Mouse (Mus musculus) Muller cell, postnatal 12 days (primary cell): ENCODE data around the gene AI854703.

Source experiments
- DNase-seq: peaks from one replicate; pipeline ENCODE4 v3.0.0-alpha.2; 2015; ENCODE audit errors: inconsistent ontology term

AI854703 gene

DNA sequence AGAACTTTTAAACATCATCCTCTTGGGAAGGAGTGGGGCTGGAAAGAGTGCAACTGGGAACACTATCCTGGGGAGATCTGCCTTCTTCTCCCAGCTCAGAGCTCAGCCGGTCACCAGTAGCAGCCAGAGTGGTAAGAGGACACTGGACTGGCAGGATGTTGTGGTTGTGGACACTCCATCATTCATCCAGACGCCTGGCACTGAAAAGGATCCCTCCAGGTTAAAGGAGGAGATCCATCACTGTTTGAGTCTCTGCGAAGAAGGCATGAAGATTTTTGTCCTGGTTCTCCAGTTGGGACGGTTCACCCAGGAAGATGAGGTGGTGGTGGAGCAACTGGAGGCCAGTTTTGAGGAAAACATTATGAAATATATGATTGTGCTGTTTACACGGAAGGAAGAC is 32.2 kb downstream of the AI854703 start:
- DNase-seq = no peak

DNA sequence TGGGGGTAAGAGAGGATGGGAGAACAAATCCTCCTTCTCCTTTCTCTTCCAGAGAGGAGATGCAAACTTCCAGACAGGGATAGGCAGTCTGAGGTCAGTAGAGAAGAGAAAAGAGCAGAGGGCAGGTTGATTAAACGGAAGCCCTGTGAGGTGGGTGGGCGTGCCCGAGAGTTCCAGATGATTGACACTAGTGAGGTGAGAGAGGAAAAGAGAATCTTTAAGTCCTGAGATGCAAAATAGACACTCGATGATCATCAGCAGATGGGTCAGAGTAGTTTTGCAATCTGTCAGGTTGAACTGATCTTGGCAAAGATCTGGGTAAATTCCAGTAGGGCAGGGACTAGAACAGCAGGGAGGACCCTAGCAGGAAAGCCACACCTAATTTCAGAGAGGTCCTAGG is 38.2 kb downstream of the AI854703 start:
- no peak for DNase-seq

DNA sequence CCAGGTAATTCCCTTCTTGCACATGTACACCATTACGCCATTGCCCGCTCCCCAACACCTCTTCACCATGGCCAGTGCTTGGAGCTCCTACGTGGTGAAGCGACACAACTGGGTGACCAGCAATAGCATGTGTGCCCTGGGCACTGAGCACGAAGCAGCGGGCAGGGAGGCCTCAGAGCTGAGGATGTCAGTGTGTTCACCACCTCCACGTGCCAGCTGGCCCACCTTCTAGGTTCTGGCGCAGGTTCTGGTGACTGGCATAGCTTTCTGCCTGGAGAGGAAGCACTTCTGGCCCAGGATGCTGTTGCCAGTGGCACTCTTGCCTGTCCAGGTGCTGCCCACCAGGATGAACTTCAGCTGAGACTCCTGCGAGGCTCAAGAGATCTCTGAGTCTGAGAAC is 38.9 kb downstream of the AI854703 start:
- no peak for DNase-seq

DNA sequence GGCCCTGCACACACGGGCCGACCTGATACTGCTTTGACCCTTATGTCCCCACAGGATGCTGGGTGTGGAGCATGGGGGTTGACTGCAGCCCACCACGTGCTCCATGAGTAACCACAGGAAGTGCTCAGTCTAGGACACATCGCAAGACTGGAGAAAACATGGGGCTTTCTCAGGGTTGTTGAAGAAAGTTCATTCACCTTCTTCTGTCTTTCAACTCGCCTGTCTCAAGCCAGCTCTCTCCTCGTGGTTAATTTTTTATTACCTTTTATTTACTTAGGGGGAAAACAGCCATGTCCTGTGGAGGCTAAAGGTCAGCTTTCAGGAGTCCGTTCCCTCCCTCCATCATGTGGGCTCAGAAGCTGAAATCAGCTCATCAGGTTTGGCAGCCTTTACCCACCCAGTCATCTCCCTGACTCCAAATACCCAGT is 39.6 kb downstream of the AI854703 start:
- no peak for DNase-seq

DNA sequence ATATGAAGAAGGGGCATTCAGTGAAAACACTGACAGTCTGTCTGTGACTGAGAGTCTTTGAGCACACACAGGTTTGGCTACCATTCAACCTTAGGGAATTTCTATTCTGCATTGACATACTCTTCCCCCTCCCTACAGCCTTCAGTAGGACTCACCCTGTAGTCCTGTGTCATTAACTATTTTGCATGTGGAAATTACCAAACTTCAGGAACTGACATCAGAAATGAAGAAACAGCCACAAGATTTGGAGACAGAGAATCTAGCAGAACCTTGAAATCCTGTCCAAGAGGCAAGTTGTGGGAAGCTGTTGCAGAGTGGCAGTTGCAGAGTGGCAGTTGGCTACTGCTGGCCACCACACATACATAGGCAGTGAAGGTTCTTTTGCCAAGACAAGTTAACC is 41.5 kb downstream of the AI854703 start:
- DNase-seq = no peak

DNA sequence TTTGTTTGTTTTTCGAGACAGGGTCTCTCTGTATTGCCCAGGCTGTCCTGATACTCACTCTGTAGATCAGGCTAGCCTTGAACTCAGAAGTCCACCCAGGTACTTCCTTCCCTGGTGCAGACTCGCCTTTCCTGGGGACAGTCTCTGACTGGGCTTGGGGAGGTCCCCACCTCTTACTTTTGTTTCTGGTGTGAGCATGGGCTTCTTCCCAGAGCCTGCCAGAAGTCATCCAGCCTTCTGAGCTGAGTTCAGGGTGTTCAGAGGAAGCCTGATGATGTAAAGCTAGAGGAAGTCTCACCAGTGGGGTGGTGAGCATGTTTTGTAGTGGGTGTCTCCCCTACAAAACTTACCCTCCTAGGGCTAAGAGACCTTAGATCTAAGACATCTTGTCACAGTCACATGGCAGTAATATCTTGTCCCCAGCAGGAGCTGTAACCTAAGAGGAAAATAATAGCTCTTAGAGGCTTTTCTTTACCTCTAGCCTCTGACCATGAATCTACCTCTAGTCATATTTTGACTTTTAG is 42.9 kb downstream of the AI854703 start:
- no peak for DNase-seq

DNA sequence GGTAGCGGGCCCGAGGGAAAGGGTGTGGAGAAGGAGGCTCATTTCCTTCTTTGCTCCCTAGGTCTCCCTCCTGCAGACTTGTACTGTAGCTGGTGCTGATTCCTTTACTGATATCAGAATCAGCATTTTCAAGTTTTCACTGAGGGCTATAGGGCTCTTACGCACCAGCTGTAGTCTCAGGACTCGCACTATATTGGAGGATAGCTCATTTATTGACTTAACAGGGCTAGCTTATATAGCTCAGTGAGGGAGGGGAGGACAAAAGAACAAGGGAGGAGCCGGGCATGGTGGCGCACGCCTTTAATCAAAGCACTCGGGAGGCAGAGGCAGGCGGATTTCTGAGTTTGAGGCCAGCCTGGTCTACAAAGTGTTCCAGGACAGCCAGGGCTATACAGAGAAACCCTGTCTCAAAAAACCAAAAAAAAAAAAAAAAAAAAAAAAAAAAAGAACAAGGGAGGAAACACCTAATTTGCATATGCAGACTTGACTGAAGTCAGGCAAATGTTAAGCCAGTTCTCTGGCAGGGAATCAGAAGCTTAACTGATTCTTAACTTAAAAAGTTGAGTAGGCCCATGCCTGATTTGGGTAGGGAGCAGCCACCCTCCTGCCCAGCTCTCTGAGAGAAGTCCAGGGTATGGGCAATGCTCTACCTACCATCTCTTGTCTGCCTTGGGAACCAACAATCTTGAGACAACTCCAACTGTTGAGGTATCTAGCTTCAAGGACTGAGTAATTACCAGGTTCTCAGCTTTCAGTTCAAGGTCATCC is 47.9 kb downstream of the AI854703 start:
- DNase-seq = no peak

DNA sequence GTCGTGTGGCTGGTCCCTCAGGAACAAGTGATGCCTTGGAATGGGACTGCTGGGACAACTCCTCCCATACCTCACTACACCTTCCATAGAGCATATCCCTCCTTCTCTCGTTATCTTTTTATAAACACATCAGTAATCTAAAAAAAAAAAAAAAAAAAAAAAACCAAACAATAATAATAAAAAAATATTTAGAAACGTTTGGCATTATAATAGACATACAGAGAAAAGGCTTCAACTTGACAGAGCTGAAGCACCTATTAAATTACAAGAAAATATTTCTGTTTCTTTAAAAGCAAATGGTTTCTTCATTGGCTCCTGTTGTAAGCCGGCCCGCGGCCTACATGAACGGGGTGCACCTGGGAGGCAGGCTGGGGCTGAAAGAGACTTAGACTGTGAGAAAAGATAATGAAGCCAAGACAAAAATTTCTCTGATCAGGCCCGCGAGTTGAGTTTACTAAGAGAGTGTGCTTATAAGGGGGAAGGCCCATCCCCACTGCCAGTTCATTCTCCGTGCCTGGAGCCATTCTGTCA is 48.9 kb downstream of the AI854703 start:
- DNase-seq = no peak

DNA sequence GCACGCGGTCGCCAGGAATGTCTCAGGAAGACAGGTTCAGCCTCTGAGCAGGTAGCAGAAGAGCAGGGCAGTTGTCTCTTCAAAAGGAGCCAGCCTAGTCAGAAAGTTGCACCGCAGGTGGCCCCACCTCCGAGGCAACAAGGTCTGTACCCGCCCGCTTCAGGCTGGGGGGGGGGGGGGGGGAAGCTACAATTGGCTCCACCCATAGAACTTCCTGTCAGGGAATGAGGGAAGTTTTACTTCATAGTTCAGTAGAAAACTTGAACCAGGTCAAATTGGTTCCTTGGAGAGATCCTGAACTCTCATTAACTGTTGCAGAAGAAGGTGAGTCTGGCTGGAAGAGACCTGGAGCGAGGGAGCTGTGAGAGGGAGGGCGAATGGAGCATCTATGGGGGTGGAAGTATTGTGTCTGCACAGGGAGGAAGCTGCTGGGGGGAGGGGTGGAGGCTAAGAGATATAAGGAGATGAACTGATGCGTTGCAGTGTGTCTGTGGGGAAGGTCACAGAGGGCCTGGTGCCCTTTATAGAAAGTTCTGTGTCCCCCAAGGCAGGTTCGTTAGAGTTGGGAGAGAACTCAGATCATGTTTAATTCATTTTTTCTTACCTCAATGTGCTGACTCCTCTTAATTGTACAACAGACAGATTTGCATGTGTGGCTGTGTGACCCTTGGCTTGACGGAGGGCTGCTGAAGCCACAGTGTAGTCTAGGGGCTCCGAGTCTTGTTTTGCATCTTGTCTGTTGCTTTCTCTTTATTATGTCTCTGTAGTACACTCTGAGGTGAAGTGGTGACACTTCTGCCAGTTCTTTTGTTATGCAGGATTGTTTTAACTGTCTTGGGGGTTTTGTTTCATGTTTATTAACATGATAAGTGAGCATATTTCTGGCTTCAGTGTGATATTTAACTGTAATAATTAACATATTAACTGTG is 49.6 kb downstream of the AI854703 start, which contains the start of gene Gimap9:
Gene Gimap9 (plus strand): TSS at position 199 of the 929 bp plus-strand sequence.
- DNase-seq = peak; percentile 3

DNA sequence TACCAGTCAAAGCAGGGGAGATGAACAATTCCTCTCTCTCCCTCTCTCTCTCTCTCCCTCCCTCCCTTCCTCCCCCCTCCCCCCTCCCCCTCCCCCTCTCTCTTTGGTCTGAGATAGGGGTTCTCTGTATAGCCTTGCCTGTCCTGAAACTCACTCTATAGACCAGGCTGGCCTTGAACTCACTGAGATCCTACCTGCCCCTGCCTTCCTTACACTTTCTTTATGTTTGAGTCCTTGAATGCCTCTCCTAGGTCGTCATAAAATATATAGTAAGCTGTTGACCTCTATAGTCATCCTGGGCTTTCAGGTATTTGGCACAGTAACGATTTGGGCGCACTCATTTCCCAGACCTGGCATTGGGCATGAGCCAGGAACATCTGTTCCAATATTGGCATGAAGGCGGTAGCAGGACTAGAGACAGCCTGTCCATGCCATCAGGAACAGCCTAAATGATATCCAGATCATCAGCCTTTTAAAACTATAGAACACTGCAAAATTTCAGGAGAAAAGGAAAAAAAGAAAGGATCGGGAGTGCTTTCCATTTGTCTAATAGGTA is 50.4 kb downstream of the AI854703 start:
- DNase-seq = no peak

DNA sequence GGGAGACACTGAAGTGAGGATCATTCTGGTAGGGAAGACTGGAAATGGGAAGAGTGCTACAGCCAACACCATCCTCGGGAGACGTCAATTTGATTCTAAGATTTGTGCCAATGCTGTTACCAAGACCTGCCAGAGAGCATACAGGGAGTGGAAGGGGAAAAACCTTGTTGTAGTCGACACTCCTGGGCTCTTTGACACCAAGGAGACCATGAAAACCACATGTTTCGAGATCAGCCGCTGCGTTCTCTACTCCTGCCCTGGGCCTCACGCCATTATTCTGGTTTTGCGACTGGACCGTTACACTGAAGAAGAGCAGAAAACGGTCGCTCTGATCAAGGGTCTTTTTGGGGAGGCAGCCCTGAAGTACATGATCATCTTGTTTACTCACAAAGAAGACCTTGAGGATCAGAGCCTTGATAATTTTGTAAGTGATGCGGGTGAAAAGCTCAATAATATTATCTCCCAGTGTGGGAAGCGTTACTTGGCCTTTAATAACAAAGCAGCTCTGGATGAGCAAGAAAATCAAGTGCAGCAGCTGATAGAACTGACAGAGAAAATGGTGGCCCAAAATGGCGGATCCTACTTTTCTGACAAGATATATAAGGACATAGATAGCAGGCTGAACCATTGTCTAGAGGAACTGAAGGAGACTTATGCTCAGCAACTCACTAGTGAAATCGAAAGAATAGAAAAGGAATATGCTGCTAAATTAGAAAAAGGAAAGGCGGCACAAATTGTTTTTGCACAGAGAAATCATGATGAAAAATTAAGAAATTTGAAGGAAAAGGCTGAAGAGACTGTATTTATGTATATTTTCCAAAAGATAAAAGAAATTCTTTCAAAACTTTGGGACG is 51.2 kb downstream of the AI854703 start:
- DNase-seq = no peak

DNA sequence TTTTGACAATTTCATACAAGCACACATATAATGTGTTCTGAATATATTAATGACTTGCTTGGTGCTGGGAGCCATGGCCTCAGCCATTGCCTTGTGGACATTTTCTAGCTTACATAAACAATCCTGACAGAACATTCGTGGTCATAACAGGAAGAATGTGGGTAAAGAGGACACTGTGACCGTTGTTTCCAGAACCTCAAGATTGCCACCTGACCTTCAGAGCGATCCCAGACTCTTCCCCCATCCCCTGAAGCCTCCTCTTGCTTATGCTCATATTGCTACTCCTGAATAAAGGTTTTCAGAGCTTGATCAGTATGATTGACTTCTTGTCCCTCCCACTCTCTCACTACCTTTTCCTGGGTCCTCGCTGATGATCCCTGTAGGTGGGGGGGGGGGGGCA is 51.8 kb downstream of the AI854703 start:
- DNase-seq = no peak

DNA sequence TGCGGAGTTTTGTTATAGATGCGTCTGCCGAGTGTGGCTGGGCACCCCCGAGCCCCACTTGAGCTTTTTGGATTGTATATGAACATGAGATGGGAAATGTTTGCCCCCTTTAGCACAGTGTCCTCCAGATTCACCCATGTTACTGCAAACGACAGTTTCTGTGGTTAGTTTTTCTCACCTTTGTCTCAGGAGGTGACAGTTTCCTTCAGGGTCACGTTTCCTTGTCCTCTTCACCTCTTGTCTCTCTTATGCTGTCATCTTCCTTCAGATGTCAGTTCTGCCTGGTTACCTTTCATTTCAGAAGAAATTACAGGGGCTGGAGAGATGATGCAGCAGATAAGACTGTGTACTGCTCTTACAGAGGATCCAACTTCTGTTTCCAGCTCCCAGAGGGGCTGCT is 53.1 kb downstream of the AI854703 start:
- no peak for DNase-seq

DNA sequence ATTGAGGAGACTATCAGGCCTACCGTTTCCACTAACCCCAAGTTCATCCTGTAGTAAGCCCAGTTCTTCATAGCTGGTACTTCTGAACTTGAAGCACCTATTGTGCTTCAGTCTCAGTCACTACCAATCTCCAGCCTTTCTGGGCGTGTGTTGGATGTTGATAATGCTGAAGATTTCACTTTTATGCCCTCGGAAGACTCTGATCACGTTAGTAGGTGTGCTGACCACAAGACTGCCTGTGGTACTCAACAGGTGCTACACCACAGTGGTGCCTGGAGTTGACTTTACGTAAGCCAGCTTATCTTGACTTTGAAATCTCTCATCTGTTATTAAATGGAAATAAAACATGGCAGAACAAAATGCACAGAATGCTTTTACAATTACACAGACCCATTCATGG is 53.9 kb downstream of the AI854703 start:
- no peak for DNase-seq

DNA sequence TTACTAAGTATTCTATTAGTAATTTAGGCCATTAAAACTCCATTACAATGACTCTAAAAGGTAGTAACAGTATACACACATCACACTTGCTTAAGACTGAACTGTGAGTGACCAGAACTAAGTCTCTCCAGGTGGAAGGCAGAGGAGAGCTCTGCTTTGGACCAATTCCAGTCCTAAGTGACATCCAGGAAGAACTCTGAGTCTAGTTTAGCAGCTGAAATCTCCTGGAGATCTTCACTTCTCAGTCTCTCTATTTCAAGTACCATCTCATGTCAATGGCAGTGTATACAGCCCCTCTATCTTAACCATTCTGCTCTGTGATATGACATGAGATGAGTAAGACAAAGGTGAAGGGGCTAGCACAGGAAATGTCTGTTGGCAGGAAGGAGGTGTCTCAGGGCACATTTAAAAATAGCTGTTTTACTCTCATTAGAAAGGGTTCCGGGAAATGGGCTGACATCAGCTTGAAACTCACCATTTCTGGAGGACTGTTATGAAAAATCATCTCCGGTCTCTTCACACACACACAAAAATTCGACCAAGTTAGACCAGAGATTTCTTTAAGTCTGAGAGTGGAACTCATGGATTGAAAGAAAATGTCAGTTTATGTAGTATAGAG is 55.0 kb downstream of the AI854703 start:
- no peak for DNase-seq

DNA sequence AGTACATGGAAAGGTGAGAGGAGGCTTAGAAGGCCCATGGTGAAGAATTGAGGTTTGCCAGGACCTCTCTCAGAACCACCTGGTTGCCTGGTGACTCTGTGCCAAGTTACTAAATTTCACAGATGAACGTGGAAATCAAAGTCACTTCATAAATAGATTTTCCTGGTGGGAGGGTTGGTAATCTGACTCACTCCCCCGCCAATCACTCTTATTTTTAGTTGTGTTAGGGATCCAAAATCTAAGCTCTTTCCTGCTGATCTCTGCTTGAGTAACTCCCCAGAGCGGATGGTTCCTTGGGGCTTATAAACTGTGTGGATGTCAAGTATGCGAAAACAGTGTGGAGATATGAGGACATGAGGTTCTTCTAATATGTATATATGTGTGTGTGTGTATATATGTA is 55.7 kb downstream of the AI854703 start:
- DNase-seq = no peak
